Mouse (Mus musculus) C2C12 (cell line): ENCODE measurements around the gene Col23a1.

ENCODE experiments used
- CEBPB ChIP-seq: IDR thresholded peaks from one replicate; pipeline ENCODE4 v1.6.1; 2011; ENCODE audit warnings: low read depth, mild to moderate bottlenecking, control low read depth, moderate library complexity
- CTCF ChIP-seq: IDR thresholded peaks from one replicate; pipeline ENCODE4 v1.5.1; 2011; ENCODE audit not compliant: control insufficient read depth, insufficient read depth, insufficient read length
- FOSL1 ChIP-seq: IDR thresholded peaks from one replicate; pipeline ENCODE4 v1.8.0; 2011; ENCODE audit warnings: mild to moderate bottlenecking, low read length; ENCODE audit not compliant: poor library complexity, insufficient read depth, severe bottlenecking
- MAX ChIP-seq: IDR thresholded peaks from one replicate; pipeline ENCODE4 v1.6.1; 2011; ENCODE audit warnings: mild to moderate bottlenecking, control low read depth
- MYOD1 ChIP-seq: IDR thresholded peaks from one replicate; pipeline ENCODE4 v1.6.1; 2011; ENCODE audit warnings: low read depth; ENCODE audit not compliant: control insufficient read depth, insufficient read length
- MYOG ChIP-seq: IDR thresholded peaks from one replicate; pipeline ENCODE4 v1.6.1; 2011; ENCODE audit not compliant: control insufficient read depth, insufficient read length; ENCODE audit errors: extremely low read depth
- USF1 ChIP-seq: IDR thresholded peaks from one replicate; pipeline ENCODE4 v1.6.1; 2011; ENCODE audit warnings: low read depth, mild to moderate bottlenecking, control low read depth, moderate library complexity

- no peak for TF ChIP-seq CTCF
- no peak for TF ChIP-seq MYOD1
- no peak for TF ChIP-seq USF1
- no peak for TF ChIP-seq MAX
- no peak for TF ChIP-seq FOSL1
- TF ChIP-seq CEBPB, result no peak
- TF ChIP-seq MYOG, result no peak
These were observed 335.6 kb downstream of the Col23a1 start for GRCm38 (mm10) chr11:51625187-51625820.
